Mouse (Mus musculus) thymus, postnatal 14 days (tissue): ENCODE measurements around the gene Gclc.

Source experiments
- DNase-seq: peaks from one replicate; pipeline ENCODE4 v3.0.0; 2021

Gene Gclc

DNA sequence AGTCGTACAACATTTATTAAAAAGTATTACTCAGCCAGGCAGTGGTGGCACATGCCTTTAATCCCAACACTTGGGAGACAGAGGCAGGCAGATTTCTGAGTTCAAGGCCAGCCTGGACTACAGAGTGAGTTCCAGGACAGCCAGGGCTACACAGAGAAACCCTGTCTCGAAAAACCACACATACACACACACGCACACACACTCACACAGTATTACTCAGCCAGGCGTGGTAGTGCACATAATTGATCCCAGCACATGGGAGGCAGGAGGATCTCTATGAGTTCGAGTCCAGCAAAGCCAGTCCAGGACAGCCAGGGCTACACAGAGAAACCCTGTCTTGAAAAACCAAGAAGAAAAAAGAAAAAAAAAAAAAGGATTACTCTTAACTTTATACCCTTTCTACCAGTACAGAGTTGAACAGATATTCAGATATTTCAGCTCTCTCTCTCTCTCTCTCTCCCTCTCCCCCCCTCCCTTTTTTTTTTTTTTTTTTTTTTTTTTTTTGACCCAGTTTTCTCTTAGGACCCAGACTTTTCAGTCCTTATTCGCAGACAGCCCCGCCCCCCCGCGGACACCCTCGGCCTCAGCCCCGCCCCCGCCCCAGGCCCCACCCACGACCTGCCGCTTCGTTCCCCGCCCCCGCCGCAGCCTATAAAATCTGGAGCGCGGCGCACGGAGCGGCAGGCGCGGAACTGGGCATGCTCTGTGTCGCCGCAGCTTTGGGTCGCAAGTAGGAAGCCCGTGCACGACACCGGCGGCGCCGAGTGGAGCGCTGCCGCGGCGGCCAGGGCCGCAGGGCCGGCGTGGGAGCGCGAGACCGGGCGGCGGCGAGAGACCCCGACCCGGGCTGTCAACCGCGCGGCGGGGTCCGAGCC, at the start of gene Gclc:
TSS of gene Gclc (plus strand) at position 683 of the 875 bp plus-strand sequence.
- peak; percentile 93 for DNase-seq

DNA sequence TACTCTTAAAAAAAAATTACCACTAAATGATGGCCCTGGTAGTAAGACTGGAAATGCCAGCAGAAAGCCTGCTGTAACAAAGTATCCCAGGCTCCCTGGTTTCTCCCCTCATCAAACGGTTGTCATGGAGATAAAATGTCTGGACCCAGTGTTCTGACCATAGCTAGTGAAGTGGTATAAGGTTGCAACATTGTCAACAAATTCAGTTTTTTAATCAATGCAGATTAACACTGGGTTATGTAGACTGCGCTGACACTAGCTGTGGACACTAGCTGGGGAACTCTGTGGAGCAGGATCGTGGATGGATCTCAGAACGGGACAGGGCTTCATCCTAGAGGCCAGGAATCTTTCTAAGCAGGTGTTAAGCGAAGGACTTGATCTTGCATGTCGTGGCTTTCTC, 47.8 kb upstream of the Gclc start:
- DNase-seq: no peak

- no peak for DNase-seq
Measured at GRCm38 (mm10) chr9:77707433-77708139, 46.7 kb upstream of the Gclc start.

- DNase-seq: no peak
Measured at GRCm38 (mm10) chr9:77708950-77709349, 45.4 kb upstream of the Gclc start.

DNA sequence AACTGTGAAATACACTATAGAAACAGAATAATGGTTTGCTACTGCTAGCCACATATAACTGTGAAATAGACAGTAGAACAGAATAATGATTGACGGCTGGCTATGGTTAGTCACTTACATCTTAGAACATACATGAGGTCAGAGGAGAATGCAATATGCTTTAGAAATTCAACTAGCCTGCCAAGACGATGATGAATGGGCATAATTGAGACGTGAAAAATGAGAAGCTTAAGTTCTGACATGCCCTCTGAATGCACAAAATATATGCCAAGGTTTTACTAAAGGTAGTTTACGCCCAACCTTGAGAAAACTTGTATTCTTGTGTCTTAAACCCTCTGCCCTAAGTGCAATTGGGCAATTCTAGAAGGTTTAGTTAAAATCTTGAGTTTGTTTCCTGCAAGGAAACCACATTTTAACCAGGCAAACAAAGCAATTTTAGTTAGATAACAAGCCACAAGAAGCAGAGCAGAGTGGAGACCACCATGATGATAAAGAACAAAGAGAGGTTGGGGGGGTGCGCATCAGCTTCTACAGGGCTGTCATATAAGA, 43.2 kb upstream of the Gclc start:
- DNase-seq: no peak

DNA sequence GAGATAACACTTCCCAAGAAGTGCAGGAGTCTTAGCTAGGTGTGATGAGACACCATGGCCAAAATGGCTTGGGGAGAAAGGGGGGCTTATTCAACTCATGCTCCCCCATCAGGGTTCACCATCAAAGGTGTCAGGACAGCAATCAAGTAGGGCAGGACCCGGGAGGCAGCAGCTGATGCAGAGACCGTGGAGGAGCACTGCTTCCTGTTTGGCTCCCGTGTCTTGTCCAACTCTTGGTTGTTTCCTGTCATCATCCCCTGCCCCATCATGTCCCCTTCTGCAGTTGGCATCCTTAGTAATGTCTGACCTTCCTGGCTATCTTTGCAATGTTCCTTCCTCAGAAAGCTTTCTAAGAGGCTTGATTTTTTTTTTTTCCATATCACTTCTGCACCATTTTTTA, 41.5 kb upstream of the Gclc start:
- DNase-seq: no peak

DNA sequence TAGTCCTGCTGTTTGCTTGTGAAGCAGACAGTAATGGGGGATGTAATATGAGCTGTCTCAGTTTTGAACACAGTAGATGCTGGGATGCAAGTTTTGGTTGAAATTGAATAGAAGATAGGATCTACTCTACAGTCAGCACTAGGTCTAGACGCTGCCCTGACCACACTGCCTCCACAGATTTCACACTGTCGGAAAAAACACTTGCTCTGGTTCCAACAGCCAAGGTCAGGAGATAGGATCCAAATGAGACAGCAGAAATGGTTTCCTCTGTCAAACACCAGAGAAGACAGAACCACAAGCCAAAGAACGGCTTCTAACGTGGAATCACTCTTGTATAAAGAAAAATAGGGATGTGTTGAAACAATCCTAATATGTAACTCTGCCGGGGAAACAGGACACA, 41.0 kb upstream of the Gclc start:
- no peak for DNase-seq

GRCm38 (mm10) chr9:77715262-77715661, 39.1 kb upstream of the Gclc start:
- DNase-seq: no peak

DNA sequence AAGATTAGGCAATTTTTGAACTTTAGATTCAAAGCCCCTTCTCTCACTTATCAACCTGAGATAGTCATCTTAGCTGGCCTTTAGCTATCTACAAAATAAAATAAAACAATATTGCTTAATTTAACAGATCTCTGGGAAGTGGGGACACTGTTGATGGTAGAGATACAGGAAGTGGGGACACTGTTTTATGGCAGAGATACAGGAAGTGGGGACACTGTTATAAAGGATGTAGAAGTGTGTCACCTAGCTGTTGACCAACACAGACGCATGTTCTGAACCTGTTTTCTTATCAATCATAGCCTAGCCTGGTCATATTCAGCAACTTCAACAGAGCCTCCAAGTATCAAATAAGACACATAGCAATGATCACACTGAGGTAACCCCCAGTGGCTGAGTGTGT, 38.3 kb upstream of the Gclc start:
- no peak for DNase-seq

DNA sequence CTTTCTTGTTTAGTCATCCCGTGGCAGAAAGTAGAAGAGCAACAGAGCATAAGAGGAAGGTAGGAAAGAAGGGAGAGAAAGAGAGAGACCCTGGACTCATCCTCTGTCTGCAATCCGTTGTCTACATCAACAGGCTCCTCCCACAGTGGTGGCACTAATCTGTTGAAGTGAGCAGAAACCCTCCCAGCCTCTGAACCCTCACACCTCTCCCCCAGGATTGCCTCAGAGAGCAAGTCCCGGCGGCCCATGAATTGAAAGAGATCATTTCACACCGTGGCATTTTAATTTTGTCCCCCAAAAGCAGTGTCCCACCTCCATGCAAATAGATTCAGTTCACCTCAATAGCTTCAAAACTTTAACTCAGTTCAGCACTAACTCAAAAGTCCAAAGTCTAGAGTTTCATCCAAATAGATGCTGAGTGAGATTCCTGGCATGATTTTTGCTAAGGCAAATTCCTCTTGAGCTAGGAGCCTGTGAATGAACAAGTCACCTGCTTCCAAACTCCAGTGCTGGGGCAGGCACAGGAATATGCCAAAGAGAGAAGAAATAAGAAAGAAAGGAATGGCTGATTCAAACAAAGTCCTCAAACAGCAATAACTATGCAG, 36.4 kb upstream of the Gclc start:
- no peak for DNase-seq

GRCm38 (mm10) chr9:77718816-77719411, 35.4 kb upstream of the Gclc start:
- DNase-seq: no peak

GRCm38 (mm10) chr9:77719675-77720074, 34.7 kb upstream of the Gclc start:
- DNase-seq: no peak

- no peak for DNase-seq
Measured at GRCm38 (mm10) chr9:77722381-77722780, 32.0 kb upstream of the Gclc start.

DNA sequence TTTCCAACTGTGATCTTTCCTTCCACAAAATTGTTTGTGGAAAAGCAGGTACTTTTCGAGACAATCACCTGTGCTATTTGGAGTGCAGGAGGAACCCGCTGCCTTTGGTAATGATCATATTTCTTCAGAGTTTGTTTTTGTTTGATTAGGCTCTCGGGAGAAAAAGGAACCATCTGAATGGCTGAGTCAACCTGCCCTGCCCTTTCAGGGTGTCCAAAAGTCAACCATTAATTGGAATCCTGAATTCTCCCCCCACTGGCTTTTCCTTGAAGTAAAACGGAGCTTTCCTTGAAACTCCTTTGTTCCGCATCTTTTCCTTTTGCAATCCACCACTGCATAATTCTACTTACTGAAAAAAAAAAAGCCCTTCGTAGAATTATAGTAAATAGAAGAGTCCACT, 30.1 kb upstream of the Gclc start:
- DNase-seq: no peak

DNA sequence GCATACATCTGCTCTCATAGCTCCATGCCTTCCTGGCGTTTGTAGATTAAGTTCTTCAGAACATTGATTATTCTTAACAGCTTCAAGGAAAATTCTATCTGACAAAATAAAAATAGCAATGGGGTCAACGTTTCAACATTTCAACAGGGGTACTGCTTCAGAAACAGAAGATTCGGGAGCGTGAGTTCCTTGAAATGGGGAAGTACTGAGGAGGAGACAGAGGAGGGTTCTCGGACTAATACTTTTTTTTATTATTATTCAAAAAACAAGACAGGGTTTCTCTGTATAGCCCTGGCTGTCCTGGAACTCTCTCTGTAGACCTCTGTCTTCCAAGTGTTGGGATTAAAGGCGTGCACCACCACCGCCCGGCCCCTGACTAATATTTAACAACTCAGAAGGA, 28.9 kb upstream of the Gclc start:
- no peak for DNase-seq

DNA sequence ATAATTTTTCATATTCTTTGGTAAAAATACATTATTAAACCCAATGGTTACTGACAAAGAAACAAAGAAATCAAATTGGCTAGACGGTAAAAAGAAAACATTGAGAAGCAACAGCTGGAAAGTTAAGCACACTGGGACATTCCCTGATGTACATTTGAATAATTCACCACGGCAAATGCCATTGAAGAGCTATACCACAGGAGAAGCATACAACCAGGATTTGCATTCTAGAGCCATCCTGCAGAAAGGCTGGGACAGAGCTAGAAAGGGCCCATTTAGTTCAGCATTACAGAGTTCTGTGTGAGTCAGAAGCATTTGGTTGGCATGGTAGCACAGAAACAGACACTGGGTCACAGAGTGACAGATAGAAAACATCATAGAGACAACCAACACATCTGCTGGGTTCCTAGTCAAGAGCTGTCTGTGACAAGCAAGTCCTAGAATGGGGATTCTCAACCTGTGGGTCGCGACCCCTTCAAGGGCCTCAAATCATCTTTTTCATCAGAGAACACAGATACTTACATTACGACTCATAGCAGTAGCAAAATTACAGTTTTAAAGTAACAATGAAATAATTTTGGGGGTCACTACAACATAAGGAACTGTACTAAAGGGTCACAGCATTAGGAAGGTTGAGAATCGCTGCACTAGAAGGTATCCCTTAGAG, 28.2 kb upstream of the Gclc start:
- DNase-seq: no peak

DNA sequence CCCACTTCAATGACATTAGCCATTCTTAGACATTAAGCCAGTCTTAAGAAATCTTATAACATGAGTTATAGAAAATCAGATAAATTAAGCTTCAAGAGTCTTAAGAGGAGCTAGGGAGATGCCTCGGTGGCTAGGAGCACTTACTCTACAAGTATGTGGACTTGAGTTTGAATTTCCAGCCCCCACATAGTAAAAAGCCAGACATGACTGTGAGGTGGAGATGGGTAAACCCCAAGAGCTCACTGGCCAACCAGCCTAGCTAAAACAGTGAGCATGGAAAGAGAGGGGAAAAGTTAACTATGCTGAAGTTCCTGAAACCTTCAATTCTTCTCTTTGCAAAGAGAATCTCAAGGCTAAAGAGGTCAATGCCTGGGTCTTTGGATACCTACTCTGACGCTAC, 27.3 kb upstream of the Gclc start:
- no peak for DNase-seq

DNA sequence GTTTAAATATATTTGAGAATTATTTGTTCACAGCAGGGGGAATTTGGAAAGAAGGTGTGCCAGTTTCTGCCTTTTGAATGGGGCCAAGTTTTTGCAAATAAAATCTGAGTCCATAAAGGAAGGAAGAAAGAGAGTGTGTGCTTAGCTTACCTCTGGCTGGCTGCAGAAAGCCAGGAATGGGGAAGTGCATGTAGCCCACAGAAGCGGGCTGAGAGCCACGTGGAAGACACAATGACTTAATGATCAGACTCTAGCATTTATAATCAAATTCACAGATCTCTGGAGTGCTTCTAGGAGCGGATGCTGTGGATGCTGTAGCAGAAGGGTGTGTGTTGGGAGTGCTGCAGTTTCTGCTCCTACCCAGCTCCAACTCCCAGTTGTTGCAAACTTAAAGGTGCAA, 22.3 kb upstream of the Gclc start:
- no peak for DNase-seq

DNA sequence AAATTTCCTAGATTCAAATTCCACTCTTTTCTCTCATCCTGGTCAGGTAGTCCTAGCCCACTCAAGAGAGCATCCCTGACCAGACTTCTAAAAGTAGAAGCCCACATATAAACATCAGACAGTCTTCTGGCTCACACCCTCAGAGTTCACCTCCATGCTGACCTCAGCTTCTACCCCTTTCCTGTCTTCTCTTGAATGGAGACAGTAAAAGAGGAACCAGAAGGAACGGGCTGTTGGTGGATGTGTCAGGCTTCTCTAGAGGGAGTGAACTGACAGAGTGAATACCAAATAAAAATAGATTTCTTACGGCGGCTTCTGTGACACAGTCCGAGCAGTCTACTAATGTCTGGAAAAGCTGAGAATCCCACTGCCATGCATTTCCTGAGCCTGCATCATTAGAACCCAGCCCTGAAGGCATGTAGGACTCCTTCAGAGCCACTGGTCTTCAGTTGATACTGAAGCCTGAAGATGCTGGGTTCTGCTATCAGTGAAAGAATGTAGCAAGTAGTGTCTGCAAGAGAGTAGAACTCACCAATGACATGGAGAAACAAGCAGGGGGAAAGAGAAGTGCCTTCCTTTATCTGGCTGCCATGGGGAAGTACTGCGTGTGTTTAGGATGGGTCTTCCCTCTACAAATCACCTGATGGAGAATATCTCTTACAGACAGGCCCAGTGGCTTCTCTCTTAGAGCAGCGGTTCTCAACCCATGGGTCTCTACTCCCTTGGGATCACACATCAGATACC, 16.9 kb upstream of the Gclc start:
- DNase-seq: no peak

- DNase-seq: no peak
Measured at GRCm38 (mm10) chr9:77741452-77741851, 12.9 kb upstream of the Gclc start.

- no peak for DNase-seq
Measured at GRCm38 (mm10) chr9:77744798-77745197, 9.5 kb upstream of the Gclc start.

DNA sequence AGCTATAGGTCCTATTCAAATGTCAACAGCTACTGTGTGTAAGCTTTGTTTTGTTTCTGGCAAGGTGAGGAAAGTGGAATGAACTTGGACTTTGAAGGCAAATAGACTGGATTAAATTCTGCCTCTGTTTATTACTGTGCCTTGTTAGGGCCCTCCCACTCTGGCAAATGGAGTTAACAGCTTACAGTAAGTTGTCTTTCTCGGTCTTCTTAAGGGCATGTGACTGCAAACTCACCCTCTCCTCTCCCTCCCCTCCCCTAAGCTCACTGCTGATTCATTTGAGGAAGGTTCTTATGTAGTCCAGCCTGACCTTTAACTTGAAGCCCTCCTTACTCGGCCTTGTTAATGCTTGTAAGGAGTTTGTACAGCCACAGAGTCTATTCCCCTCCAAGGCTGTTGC, 8.0 kb upstream of the Gclc start:
- DNase-seq: no peak
